Mouse (Mus musculus): ENCODE measurements at regions not wholly inside any gene's neighbourhood (a gene's known extent, or its start where the extent isn't known, plus 50 kb on each side); places are given as distances from the start of the nearest gene placed in this dataset.

DNA sequence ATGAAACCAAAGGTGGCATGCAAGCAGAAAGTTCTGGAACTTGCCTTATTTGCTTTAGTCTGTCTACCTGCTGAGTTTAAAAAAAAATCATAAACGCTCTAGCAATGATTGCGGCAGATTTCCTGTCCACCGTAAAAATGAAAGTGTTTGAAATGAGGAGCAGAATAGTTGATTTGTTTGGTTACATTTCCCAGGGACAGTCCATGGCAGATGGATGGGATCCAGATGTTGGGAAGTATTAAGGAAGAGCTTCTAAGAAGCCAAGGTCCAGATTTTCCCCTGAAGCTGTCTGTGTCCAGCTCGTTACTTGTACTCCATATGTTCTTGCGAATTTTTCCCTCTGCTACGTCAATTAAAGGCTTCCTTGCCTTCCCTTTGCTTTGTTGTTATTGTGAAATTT is 534.2 kb downstream of the Slc4a3 start:
- no peak for DNase-seq (ENCODE audit: low read depth, low spot score)

DNA sequence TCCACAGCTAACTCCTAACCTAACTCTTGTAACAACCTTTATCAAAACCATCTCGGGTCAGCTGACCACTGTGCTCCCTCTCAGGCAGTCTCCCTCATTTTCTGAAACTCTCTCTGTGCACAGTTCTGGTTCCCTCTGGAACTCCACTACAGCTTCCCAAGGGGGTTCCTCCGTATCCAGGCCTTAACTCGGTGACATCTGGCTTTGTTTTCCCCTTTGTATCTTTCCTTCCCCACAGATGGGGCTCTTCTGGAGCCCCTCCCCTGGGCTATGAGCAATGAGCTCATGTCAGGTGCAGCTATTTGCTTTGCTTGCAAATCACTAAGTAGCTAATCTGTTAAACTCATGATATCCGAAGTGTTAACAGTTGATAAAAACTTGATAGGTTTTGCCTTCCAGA is 535.6 kb downstream of the Slc4a3 start:
- DNase-seq (ENCODE audit: low read depth, low spot score): no peak

DNA sequence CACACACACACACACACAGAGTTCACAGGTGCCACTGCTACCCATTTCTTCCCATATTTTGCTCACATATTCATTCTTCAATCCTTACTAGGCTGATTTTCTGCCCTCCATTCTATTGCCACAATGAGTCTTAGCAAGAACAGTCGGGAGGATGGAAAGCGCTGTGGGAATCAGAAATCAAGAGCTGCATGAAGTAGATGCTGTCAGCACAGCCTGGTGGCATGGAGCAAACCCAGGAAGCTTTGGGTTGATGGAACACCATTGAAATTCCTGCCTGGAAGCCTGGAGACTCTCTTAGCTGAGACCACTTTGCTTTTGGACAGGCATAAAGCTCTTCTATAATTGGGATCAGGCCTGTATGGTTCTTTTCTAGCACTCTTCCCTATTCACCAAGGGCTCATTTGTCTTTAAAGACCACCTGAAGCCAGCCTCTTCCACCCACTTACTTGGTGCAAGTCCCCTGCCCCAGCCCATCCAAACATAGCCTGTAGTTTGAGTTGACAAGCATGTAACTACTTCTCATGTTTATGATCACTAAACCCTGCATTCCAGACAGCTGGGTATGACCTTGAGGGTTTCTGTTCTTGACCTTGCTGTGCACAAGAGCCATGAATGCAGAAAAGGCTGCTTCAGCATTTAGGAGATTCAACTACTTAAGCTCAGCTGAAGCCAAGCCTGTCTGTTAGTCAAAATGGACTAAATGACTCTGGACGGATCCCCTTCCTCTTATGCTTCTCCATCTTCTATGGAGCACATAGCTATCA is 537.4 kb downstream of the Slc4a3 start:
- no peak for DNase-seq (ENCODE audit: low read depth, low spot score)

DNA sequence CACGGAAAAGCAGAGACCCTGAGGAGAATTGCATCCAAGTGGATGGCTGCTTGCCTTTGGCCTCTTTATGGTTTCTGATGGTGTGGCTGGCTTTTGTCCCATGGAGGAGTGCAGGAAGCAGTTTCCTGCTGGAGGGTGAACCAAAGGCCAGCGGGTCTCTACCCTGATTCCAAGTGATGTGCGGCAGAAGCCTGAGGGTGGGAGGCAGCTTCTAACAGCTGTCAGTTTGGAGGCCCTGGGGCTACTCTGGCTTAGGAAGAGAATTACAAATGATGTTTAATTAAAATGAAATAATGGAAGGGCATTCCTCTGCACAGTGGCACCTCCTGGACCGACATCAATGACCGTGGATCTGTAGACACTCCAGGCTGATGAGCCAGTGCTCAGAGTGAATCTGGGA is 545.0 kb downstream of the Slc4a3 start:
- DNase-seq (ENCODE audit: low read depth, low spot score): no peak

DNA sequence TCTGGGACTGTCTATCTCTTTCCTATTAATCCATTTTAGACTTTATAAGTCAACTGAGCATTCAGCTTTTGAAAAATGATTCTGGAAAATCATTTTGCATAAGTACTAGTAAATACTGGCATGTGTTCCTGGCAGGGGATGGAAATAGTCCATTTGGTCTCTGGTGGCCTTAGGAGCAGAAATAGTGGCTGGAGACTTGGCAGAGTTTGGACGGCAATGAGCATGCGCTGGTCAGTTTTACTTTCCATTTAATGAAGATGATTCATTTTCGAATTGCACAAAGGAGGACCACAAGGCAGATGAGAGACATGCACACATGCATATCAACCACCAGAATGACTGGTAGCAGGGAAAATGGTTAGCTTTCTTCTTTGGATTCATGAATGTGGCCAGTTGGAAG is 567.2 kb downstream of the Slc4a3 start:
- DNase-seq (ENCODE audit: low read depth, low spot score): no peak

DNA sequence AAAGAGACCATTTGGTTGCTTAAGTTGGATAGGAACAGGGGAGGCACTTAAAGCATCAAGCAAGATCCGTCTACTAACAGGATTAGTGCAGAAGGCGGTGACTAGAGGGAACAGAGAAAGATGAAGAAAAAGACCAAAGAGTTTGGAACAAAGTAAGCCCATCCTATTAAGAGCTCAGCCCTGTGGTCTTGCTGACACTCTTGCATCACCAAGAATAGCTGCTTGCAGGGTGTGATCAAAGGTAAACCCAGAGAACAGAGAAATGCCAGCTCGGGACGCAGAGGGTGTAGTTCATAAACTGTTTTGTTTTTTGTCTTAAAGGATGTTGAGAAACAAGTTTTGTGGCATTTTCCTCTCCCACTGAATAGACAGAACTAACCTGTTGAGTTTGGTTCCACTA is 574.8 kb downstream of the Slc4a3 start:
- no peak for DNase-seq (ENCODE audit: low read depth, low spot score)

DNA sequence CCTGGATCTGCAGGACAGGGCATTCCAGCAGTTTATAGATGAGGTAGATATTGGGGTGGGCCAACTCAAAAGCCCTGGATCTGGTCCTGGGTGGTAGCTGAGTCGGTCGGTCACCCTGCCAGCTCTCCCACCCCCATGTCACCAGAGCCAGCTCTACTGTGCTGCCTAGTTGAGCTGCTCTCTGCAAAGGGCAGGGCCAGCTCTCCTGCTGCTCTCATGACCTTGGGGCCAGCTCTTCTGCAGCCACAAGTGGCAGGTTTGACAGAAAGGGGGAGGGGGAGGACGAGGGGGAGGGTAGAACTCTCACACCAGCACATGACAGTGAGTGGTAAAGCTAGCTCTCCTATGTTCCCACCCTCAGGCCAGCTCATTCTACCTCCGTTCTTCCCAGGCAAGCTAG is 584.3 kb downstream of the Slc4a3 start:
- no peak for DNase-seq (ENCODE audit: low read depth, low spot score)

DNA sequence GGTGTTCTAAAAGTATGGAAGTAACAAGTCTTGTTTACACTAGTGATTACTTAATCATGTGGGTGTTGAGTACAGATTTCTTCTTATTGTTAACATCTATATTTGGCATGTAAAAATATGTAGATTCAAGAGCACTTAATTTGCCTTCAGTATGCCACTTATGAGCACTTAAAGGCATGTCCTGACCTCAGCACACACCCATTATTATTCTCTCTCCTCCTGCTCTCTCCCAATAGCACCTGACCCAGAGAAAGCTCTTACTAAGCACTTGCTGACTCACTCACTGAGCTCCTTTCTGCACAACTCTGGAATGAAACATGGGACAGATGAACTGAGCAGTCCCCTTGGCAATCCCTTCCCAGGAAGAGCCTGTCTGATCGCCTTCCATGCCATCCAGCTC is 590.7 kb downstream of the Slc4a3 start:
- no peak for DNase-seq (ENCODE audit: low read depth, low spot score)

DNA sequence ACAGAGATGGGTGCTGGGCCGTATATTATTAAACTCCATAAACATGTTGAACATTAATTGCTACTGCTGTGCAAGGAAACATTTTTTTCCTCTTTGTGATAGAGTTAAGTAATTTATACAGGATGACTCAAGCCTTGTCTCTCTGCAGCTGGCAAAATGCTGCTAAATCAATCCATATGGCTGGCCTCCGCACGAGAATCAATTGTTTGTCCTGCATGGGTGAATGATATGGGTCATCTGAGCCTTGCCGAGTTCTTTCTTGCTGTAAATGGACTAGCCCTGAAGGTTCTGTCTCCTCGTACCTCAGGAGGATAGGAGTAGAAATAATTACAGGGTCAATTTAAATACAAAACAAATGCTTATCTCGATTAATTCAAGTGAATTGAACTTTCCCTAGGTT is 591.6 kb downstream of the Slc4a3 start:
- DNase-seq (ENCODE audit: low read depth, low spot score): no peak

DNA sequence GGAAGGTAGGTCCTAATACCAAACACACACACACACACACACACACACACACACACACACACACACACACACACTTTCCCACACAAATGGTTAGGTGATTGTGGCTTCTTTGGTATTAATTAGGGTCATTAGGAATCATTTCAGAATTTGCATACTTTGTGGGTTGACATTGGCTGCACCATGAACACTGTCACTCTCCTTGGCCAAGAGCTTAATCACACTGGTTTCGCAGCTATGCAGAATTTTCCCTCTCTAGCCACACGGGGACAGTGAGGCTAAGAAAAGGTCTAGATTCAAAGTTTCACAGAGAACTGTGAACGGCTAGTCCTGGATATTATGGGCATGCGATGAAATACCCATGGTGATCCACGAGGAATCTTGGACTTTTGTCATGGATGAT is 597.5 kb downstream of the Slc4a3 start:
- DNase-seq (ENCODE audit: low read depth, low spot score): no peak

DNA sequence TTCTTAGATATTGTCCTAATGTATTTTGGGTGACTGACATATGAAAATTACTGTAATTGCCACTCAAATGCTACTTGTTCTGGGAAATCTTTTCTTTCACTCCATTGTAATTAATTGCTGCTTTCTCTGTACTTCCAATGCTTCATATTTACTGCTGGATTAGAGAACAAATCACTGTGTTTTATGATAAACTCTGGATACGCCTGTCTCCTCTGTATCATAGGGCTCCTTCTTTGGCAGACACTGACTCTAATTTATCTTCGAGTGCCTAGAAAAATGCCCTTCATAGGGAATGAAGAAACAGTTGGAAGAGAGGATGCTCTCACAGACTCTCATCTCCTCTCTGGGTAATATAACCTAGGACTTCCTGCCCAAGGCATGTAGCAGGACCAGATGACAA is 602.9 kb downstream of the Slc4a3 start:
- no peak for DNase-seq (ENCODE audit: low read depth, low spot score)

DNA sequence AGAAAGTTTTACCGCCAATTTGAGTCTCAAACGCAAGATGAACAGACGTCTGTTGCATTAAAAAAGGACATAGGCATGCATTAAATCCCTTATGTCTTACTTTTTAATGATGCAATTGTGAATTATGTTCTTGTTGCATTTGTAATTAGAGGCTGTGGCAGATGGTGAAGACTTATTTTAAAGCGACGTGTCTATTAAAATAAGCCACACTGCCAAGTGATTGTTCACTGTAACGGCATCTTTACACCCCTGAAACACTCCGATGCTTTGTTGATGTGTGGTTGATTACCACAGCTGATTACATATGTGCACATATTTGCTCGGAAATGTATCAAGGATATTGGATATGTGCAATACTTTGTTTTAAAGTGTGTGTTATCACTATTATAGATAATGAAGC is 610.2 kb downstream of the Slc4a3 start:
- no peak for DNase-seq (ENCODE audit: low read depth, low spot score)

DNA sequence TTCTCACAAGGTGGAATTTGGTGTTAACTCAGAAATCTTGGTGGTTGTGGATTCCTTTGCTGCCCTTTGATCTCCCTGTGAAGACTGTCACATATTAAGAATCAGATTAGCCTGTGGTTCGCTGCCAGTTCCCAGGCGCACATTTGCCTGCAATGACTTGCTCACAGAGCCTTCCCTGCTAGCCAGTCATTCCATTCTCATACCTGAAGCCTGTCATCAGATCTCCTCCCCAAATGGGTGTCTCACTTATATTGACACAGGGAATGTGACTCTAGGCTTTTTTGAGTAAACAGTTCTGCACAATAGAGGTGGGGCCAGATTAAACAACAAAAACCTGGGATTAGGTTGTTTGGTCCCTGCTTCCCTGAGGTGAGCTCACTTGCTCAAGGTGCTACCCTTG is 621.4 kb downstream of the Slc4a3 start:
- no peak for DNase-seq (ENCODE audit: low read depth, low spot score)

DNA sequence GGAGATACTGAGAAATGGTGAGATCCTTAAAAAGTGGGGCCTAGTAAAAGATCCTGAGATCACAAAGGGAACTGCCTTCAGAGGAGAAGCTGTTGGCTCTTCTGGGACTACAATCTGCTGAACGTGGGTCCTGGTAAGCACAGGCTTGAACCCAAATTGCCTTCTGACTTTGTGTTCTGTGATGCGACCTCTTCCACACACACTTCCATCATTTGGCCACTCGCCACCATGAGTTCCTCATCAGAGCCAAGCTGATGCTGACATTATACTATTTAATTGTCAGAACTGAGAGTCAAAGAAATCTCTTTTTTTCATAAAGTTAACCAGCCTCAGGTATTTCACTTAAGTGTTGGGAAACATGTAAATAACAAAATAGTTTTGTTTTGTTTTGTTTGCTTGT is 635.1 kb downstream of the Slc4a3 start:
- DNase-seq (ENCODE audit: low read depth, low spot score): no peak

DNA sequence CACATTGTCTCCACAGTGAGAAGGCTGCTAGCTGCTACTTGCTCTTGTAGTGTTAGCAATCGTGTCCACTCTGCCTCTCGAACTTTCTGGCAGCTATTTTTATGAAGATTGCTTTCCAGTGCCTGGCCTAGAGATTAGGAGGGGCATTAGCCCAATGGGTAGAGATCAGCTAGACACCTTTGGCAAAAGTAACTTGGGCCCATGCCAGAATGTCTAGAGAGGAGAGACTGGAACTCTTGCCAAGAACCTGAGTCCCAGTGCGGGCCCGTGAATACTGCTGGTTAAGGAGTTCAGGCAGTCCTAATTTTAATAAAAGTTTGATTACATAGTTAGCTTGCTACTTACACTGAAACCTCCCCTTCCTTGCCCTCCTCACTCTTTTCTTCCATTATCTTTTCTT is 648.8 kb downstream of the Slc4a3 start:
- DNase-seq (ENCODE audit: low read depth, low spot score): no peak

DNA sequence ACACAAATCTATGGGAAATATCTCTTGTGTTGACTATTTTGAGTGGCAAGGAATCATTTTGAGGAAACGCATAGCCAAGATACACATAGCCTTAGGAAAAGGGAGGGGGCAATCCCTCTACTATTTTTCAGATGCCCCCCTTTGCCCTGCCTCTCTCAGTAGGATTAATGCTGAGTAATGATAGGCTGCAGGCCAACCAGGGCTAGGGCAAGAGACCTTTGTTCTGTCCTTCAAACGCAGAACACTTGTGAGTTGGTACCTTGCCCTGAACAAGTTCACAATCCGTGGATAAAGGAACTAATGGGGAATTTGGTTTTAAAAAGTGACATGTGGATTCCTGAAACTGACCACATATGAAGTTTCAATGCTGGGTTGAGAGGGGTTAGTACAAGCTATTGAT is 651.6 kb downstream of the Slc4a3 start:
- DNase-seq (ENCODE audit: low read depth, low spot score): no peak

DNA sequence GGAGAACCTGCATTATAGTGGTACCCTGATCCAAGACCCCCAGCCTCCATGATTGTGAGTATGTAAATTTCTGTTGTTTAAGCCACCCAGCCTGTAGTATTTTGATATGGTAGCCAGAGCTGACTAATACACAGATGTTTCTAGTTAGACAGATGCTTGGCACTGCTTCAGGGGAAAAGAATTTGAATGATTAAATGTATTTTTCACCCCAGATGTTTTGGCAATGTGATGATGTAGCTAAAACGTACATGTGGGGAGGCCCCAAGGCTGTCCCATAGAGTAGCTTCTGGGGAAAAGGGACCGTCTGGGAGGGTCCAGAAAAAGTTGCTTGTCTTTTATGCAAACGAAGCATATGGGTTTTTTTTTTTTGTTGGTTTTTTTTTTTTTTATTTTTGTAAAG is 654.8 kb downstream of the Slc4a3 start:
- DNase-seq (ENCODE audit: low read depth, low spot score): no peak

DNA sequence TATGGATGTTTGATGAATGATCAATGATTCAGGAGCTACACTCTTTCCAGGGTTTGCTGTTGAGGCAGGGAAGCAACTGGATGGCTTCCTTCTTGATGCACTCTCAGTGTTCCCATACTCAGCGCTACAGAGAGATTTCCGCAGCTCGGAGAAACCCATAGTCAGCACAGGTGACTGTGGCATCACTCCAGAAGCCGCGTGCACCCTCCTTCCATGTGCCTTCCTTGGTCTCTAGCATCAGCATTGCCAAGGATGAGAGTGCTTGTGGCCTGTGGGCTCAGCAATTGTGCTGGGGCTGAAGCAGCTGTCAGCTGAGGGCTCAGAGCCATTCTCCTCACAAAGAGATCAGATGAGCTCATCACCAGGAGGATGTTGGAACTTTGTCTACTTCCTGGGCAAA is 666.4 kb downstream of the Slc4a3 start:
- DNase-seq (ENCODE audit: low read depth, low spot score): no peak

DNA sequence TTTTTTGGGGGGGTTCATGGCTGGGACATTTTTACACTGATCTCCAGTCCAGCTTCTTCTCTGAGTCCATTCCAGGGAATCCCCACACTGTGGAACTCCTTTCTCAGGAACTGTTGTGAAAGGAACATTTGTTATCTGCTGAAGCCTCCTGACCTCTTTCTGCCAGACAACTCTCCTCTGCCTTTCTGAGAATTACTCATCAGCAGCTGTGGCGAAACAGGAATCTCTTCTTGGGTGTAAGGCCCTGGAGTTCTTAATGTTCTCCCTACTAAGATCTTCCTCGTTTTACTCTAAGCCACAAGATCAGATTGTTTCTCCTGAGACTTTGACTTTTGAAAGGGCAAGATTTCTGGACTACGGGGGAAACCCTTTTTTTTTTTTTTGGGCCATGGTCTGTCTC is 698.7 kb downstream of the Slc4a3 start:
- DNase-seq (ENCODE audit: low read depth, low spot score): no peak

DNA sequence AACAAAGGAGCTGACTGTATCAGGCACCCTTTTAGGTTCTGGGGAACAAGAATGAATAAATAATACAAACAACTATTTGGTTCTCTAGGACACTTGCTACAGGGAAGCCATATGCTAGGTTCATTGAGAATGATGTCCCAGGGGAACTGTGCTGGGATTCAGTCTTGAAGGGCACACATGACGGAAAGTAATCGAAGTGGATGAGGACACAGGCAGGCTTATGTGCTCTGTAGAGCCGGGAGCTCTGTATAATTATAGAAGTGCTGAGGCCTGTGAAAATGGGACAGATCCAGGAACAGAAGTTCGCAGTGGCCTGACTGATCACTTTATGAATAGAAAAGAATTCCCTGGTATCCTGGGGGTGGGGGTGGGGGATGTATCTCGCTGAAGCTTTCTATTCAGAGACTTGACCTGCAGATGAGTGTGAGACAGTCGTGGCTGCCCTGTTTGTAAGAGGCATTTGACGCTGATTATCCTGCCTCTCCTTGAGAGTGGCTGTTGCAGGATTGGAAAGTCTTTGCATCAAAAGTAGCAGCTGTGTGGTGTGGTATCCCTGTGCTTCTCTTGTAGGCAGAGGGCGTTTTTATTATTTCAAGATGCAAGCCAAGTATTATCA is 700.2 kb downstream of the Slc4a3 start:
- peak; percentile 18 for DNase-seq (ENCODE audit: low read depth, low spot score)

DNA sequence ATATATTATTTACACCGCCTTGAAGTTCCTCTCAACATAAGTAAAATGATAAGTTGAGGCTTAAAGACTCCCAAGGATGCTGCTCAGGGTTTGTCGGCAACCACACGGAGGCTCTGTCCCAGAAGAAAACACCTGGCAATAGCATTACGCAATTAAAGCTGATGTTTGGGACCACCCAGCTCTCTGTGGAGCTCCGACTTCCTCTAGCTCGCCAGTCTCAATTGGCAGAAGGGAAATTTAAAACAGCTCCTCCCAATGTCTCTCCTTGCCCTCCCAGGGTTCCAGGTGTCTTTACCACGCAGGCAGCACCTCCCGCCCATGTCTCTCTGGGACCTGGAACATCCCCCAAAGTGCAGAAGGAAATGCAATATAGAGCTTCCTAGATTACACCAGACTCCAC is 701.1 kb downstream of the Slc4a3 start:
- DNase-seq (ENCODE audit: low read depth, low spot score): no peak

DNA sequence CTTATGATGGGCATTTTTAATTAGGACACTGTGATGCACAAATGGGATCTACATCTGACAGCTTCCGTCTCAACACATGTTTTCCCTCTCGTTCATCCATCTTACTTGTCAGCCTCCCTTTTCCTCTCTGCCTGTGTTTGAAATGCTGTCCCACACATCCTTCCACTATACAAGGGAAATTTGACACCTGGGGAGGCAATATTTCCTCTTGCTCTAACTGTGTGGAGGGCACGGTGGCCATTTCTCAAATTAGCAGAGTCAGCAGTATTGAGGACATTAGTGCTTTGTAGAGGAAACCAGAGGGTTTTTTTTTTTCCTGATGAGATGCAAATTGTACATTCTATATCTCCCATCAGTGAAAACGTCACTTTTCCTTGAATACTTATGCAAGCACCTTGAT is 712.2 kb downstream of the Slc4a3 start:
- DNase-seq (ENCODE audit: low read depth, low spot score): no peak

DNA sequence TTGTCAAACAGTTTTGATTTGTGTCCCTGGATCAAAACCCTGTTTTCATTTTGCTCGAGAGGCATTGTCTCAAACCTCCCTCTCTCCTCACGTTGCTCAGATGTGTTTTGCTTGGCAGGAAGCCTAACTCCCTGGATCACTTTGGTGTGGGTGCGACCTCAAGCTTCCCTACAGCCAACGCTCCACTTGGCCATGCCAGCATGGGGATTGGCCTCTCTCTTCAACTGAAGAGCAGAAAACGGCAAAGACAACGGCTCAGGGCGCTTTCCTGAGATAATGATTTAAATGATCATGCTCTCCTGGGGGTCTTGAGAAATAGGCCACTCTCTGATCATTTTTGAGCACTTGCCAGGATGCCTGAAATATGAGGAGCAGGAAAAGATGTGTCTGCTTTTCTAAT is 730.1 kb downstream of the Slc4a3 start:
- no peak for DNase-seq (ENCODE audit: low read depth, low spot score)

DNA sequence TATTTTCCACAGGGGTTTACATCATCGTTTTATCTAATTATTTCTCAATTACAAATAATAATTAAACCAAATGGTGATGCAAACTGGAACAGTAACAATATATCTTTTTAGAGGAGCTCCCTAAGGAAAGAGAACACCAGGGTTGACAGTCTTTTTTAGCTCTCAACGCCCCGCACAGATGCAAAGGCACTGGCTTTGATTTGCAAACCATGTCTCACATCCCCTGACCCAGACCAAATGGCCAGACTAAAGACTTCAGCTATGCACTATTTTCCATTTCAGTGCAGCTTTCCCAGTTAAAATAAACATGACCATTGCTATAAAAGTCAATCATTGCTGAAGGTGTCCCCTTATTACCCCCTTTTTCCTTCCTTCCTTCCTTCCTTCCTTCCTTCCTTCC is 730.6 kb downstream of the Slc4a3 start:
- no peak for DNase-seq (ENCODE audit: low read depth, low spot score)
